In genomic region chr5:114818124-114818523, GRCm38 (mm10) we compare ENCODE assay signal across 29 mouse cellular contexts. TPM values are rescaled to one million over a fixed set of nuclear protein-coding genes. Genes with fewer than 3 reads are reported as not detected.
DNase-seq lines count a peak whose midpoint lies in the region; ATAC-seq and TF ChIP-seq lines count a peak whose summit lies in the region.
"Had no signal": no experiment of that assay in that cellular context is flagged by ENCODE, and none has a peak within 500 bp of the region (broad histone marks: within the 10 kb centered on the region; RNA-seq: fewer than 3 reads in every experiment).

No protein-coding gene starts in this region.

- no peak overlapping the region for H3K4me3 ChIP-seq in kidney, embryonic 14.5 days (ENCODE audit: low read length)
- H3K4me3 ChIP-seq in CH12.LX (replicated peaks in 1 of 3; ENCODE audit: low read depth in 2 of 3, low read length in 2 of 3, poor library complexity in 1 of 3): no peak overlapping the region
- H3K4me3 ChIP-seq: erythroblast, embryonic 14.5 days; forebrain, embryonic 15.5 days; heart, embryonic 15.5 days; left cerebral cortex, adult 2 months had no signal

- no peak for ATAC-seq in kidney, embryonic 14.5 days (ENCODE audit: low FRiP score, low TSS enrichment)
- ATAC-seq: forebrain, embryonic 15.5 days; hindbrain, embryonic 16.5 days; intestine, postnatal 0 days had no signal

- TF ChIP-seq CTCF in CH12.LX (conservative IDR thresholded peaks at IDR 0.05 in 1 of 2, IDR thresholded peaks at IDR 0.05 in 1 of 2; ENCODE audit: low read depth in 2 of 2, low read length in 2 of 2): no peak

- peak; percentile 26 for DNase-seq in kidney, adult 11 months
- peak; percentile 42 for DNase-seq in CH12.LX (ENCODE audit: extremely low read depth)
- peak; percentile 43 for DNase-seq in c-Kit-negative CD71-positive TER-119-positive erythroid progenitor cells, embryonic 14.5 days (ENCODE audit: low read depth, low spot score)
- peak; percentile 24 to 51 for DNase-seq in kidney, postnatal 4 days
- no peak for DNase-seq in layer of hippocampus, adult 8-10 months (ENCODE audit: low spot score in 2 of 2)
- DNase-seq in urinary bladder, postnatal 10 days (ENCODE audit: low spot score): no peak
- no peak for DNase-seq in adrenal gland, adult (ENCODE audit: inconsistent age in 2 of 2, low spot score in 1 of 2)
- DNase-seq: adrenal gland, postnatal 36 days; gastrocnemius, postnatal 25 days; layer of hippocampus, adult 9-11 months; lung, adult 18-20 months; lung, postnatal 14 days; right cerebral cortex, postnatal 4 days had no signal

- no peak overlapping the region for H3K27ac ChIP-seq in kidney, embryonic 14.5 days (ENCODE audit: low read depth, low read length)
- no peak overlapping the region for H3K27ac ChIP-seq in CH12.LX (ENCODE audit: insufficient read depth, low read depth)
- H3K27ac ChIP-seq: forebrain, embryonic 15.5 days; heart, embryonic 15.5 days; left cerebral cortex, adult 2 months had no signal

- no peak for TF ChIP-seq POLR2A in CH12.LX (IDR thresholded peaks at IDR 0.05; ENCODE audit: low read depth, low read length)

- peaks cover 7% of the 10 kb centered on the region; the same call in 1 of the 2 replicates for H3K9me3 ChIP-seq in kidney, embryonic 14.5 days (ENCODE audit: control insufficient read depth, low read length)
- peaks cover 7% of the 10 kb centered on the region for H3K9me3 ChIP-seq in CH12.LX (replicated peaks; ENCODE audit: low read length)
- H3K9me3 ChIP-seq: forebrain, embryonic 15.5 days; heart, embryonic 15.5 days had no signal

- H3K4me1 ChIP-seq in kidney, embryonic 14.5 days (ENCODE audit: control insufficient read depth, insufficient read depth, low read length): no peaks in the 10 kb centered on the region
- H3K4me1 ChIP-seq in CH12.LX (ENCODE audit: control insufficient read depth in 1 of 2, insufficient read depth in 2 of 2): peaks cover 0 to 5% of the 10 kb centered on the region in 2 experiments; a peak in 2 of 4 replicates
- H3K4me1 ChIP-seq: heart, embryonic 15.5 days had no signal

- H3K79me2 ChIP-seq in CH12.LX (replicated peaks; ENCODE audit: control insufficient read depth, extremely low read depth, insufficient read depth, poor library complexity, severe bottlenecking): no peaks in the 10 kb centered on the region

- H3K36me3 ChIP-seq in kidney, embryonic 14.5 days (ENCODE audit: control insufficient read depth, insufficient read depth, low read length): no peaks in the 10 kb centered on the region; the same call in 1 of the 2 replicates
- H3K36me3 ChIP-seq in CH12.LX (replicated peaks in 1 of 2; ENCODE audit: control insufficient read depth in 1 of 2, insufficient read depth in 1 of 2, low read length in 1 of 2): no peaks in the 10 kb centered on the region
- H3K36me3 ChIP-seq: heart, embryonic 15.5 days had no signal

- no peak for TF ChIP-seq EP300 in CH12.LX (IDR thresholded peaks at IDR 0.05; ENCODE audit: low read length)

- in situ Hi-C loops in CH12.LX (cut with MboI; ENCODE audit: low pct_ligation_motif_present, low pct_unique_long_range_greater_than_20kb, low sequenced_read_pairs): no loop called here

- dilution Hi-C loops in CH12.LX (cut with MboI; ENCODE audit: extremely low pct_ligation_motif_present, extremely low pct_unique_long_range_greater_than_20kb, low sequenced_read_pairs): no loop called here

- 57% methylated on average over 10 of the region's 11 CpGs for WGBS in kidney, embryonic 14.5 days

- TF ChIP-seq RAD21 in CH12.LX (IDR thresholded peaks at IDR 0.05; ENCODE audit: low read depth, low read length): no peak

- no peaks in the 10 kb centered on the region for H3K27me3 ChIP-seq in kidney, embryonic 14.5 days (ENCODE audit: control insufficient read depth, insufficient read depth, low read length)
- no peaks in the 10 kb centered on the region for H3K27me3 ChIP-seq in CH12.LX (replicated peaks)
- H3K27me3 ChIP-seq: forebrain, embryonic 15.5 days; heart, embryonic 15.5 days had no signal

- no peak overlapping the region for H3K4me2 ChIP-seq in kidney, embryonic 14.5 days (replicated peaks; ENCODE audit: low read depth, low read length)
- H3K4me2 ChIP-seq in CH12.LX (ENCODE audit: insufficient read depth, low read depth, poor library complexity, severe bottlenecking): no peak overlapping the region
- H3K4me2 ChIP-seq: forebrain, embryonic 15.5 days; heart, embryonic 15.5 days had no signal

- no peak overlapping the region for H3K9ac ChIP-seq in kidney, embryonic 14.5 days (ENCODE audit: low read depth, low read length)
- H3K9ac ChIP-seq in CH12.LX (ENCODE audit: insufficient read depth, low read depth): no peak overlapping the region
- H3K9ac ChIP-seq: forebrain, embryonic 15.5 days; heart, embryonic 15.5 days had no signal

TF ChIP-seq in CH12.LX, 34 proteins besides CTCF, POLR2A, EP300 and RAD21:
- peak; percentile 62 for TF ChIP-seq BHLHE40 (IDR thresholded peaks at IDR 0.05; ENCODE audit: low read depth, low read length)
- peak; percentile 38 for TF ChIP-seq USF1 (IDR thresholded peaks at IDR 0.05; ENCODE audit: low read depth, low read length)
- TF ChIP-seq USF2 (conservative IDR thresholded peaks at IDR 0.05; ENCODE audit: low read depth, low read length): peak; percentile 37; the same call in 1 of the 2 replicates
- TF ChIP-seq SMC3 (IDR thresholded peaks at IDR 0.05; ENCODE audit: low read depth, low read length): no peak

RNA-seq across cellular contexts. Expression of gene 1500011B03Rik, which starts 5.1 kb away (rescaled TPM):
- polyA plus RNA-seq in kidney, embryonic 14.5 days (2014; fragmentation: Nextera tagmentation; extraction: Ambion mirVana): 128 and 143 TPM in 2 replicates
- 15.5 and 17.5 TPM in 2 replicates for total RNA-seq in CH12.LX (2012; rRNA removed)
- 39.1 and 39.7 TPM in 2 replicates for total RNA-seq in CH12.LX (2014; rRNA removed)
- polyA plus RNA-seq in CH12.LX (2012; ENCODE audit: insufficient read length, low read depth): 31.4 and 35.5 TPM in 2 replicates
- total RNA-seq in layer of hippocampus, adult 8-10 months (2022): 100 to 1,000 TPM; 133 to 155 (median 137) TPM

RNA-seq across cellular contexts. Expression of gene 4930519G04Rik, which starts 35.3 kb away (rescaled TPM):
- polyA plus RNA-seq in kidney, embryonic 14.5 days (2014; fragmentation: Nextera tagmentation; extraction: Ambion mirVana): not detected in 2 replicates
- total RNA-seq in CH12.LX (2012; rRNA removed) (not detected in 2 replicates), CH12.LX (2014; rRNA removed) (not detected in 2 replicates)
- not detected in 2 replicates for polyA plus RNA-seq in CH12.LX (2012; ENCODE audit: insufficient read length, low read depth)
- not detected for total RNA-seq in layer of hippocampus, adult 8-10 months (2022)
- total RNA-seq: adrenal gland, postnatal 36 days; common myeloid progenitor, adult 5-6 weeks; gastrocnemius, postnatal 25 days; heart, adult 8-10 months; left cerebral cortex, adult 2 months; megakaryocyte-erythroid progenitor cell, adult 5-6 weeks had no signal
- polyA plus RNA-seq: cerebellum, adult 2 months; embryonic facial prominence, embryonic 11.5 days; forebrain, embryonic 15.5 days; heart, embryonic 15.5 days; hindbrain, embryonic 16.5 days; intestine, postnatal 0 days; limb, embryonic 11.5 days; stomach, embryonic 16.5 days; thymus, postnatal 0 days had no signal

RNA-seq across cellular contexts. Expression of gene Gm9936, which starts 40.4 kb away (rescaled TPM):
- polyA plus RNA-seq in kidney, embryonic 14.5 days (2014; fragmentation: Nextera tagmentation; extraction: Ambion mirVana): not detected in 2 replicates
- total RNA-seq in CH12.LX (2012; rRNA removed): 0.04 TPM in 1 of 2 replicates, not detected in the other
- total RNA-seq in CH12.LX (2014; rRNA removed): 0.15 and 0.26 TPM in 2 replicates
- 0.11 TPM in 1 of 2 replicates, not detected in the other for polyA plus RNA-seq in CH12.LX (2012; ENCODE audit: insufficient read length, low read depth)
- total RNA-seq in layer of hippocampus, adult 8-10 months (2022): under 1 TPM; 0.61 to 0.98 (median 0.82) TPM
- total RNA-seq: adrenal gland, postnatal 36 days; common myeloid progenitor, adult 5-6 weeks; gastrocnemius, postnatal 25 days; heart, adult 8-10 months; hematopoietic stem cell, adult 5-6 weeks; megakaryocyte-erythroid progenitor cell, adult 5-6 weeks had no signal
- polyA plus RNA-seq: erythroblast, embryonic 14.5 days; heart, embryonic 15.5 days; thymus, postnatal 0 days had no signal

RNA-seq across cellular contexts. Expression of gene Git2, which starts 42.8 kb away (rescaled TPM):
- 32.8 and 41.7 TPM in 2 replicates for polyA plus RNA-seq in kidney, embryonic 14.5 days (2014; fragmentation: Nextera tagmentation; extraction: Ambion mirVana)
- 19.3 and 22.1 TPM in 2 replicates for total RNA-seq in CH12.LX (2012; rRNA removed)
- total RNA-seq in CH12.LX (2014; rRNA removed): 9.4 and 12.3 TPM in 2 replicates
- 25.5 and 29.4 TPM in 2 replicates for polyA plus RNA-seq in CH12.LX (2012; ENCODE audit: insufficient read length, low read depth)
- total RNA-seq in layer of hippocampus, adult 8-10 months (2022): 10 to 100 TPM; 51.1 to 61.4 (median 55.3) TPM

RNA-seq across cellular contexts. Expression of gene Ankrd13a, which starts 43.6 kb away (rescaled TPM):
- polyA plus RNA-seq in kidney, embryonic 14.5 days (2014; fragmentation: Nextera tagmentation; extraction: Ambion mirVana): 37.0 and 67.9 TPM in 2 replicates
- total RNA-seq in CH12.LX (2012; rRNA removed): 73.8 and 82.3 TPM in 2 replicates
- 80.8 and 89.4 TPM in 2 replicates for total RNA-seq in CH12.LX (2014; rRNA removed)
- polyA plus RNA-seq in CH12.LX (2012; ENCODE audit: insufficient read length, low read depth): 121 and 123 TPM in 2 replicates
- total RNA-seq in layer of hippocampus, adult 8-10 months (2022): 10 to 100 TPM; 39.6 to 51.4 (median 47.0) TPM

Comparison
In these comparisons a context has a peak if more than half of its experiments do, and no peak if none do; other contexts are left out.
1. DNase-seq: peak in kidney, adult 11 months (single experiment), CH12.LX (single experiment), c-Kit-negative CD71-positive TER-119-positive erythroid progenitor cells, embryonic 14.5 days (single experiment) and kidney, postnatal 4 days (2 of 2); none in layer of hippocampus, adult 8-10 months (0 of 2), urinary bladder, postnatal 10 days (single experiment) and adrenal gland, adult (0 of 2).